Mouse (Mus musculus): ENCODE data around the gene Samd5. TPM values are rescaled to one million over a fixed set of nuclear protein-coding genes. Genes with fewer than 3 reads are reported as not detected.

The Samd5 gene
- polyA plus RNA-seq, 1 experiment from 2014 or later, result 4.9 TPM

DNA sequence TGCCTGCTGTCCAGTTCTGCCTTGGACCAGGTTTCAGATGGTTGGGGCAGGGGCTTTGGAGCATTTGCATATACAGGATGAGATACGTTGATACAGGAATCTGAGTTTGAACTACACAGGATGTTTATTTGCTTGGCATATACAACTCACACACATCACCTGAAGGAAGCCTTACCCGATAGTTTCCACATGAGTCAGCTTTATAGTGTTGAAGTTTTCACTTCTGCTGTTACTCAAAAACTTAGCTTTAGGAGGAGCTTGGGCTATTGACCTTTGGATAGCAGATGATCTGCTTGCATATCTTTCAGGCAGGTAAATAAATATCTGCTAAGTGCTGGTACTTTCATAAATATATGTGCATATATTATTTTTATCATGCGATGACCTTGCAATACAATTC is 28.6 kb downstream of the Samd5 start:
- Histone ChIP-seq H3K4me2 (no peak overlapping the region), H3K4me1 (replicated peaks) (peaks cover 26% of the 10 kb centered on the region), H3K9ac (no peak overlapping the region), H3K9me3 (no peaks in the 10 kb centered on the region), H3K36me3 (no peaks in the 10 kb centered on the region), H3K27ac (no peak overlapping the region), H3K4me3 (no peak overlapping the region), H3K27me3 (no peaks in the 10 kb centered on the region)
- no peak for ATAC-seq (ENCODE audit: low FRiP score)
- 88% methylated on average over 3 of the region's 3 CpGs for WGBS

- Histone ChIP-seq H3K4me2 (no peak overlapping the region), H3K4me3 (no peak overlapping the region), H3K4me1 (replicated peaks) (peaks cover 22% of the 10 kb centered on the region), H3K36me3 (no peaks in the 10 kb centered on the region), H3K9me3 (no peaks in the 10 kb centered on the region), H3K27me3 (no peaks in the 10 kb centered on the region), H3K9ac (no peak overlapping the region), H3K27ac (no peak overlapping the region)
- 0 out of 2 replicates have a peak, but pooled peaks have one; percentile 34 for ATAC-seq (ENCODE audit: low FRiP score)
- WGBS, result 63% methylated on average over 6 of the region's 6 CpGs
Observed at GRCm38 (mm10) chr10:9643531-9643930, 31.5 kb downstream of the Samd5 start.

DNA sequence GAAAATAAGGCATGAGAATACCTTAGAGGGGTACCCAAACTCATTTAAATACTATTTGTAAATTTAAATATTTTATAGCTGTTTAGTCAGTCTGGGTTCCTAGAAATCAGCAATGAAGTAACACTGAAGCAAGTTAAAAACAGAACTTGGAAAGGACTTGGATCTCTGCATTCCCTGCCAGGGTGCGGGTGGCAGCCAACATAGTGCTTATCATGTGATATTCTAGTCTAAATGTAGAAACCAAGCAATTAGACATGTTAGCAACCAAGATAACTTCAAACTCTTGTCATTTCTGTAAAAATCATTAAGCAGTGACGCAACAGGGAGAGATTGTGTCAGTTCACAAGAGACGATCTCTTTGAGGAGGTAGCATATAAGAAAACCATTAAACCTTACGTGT is 32.9 kb downstream of the Samd5 start:
- Histone ChIP-seq H3K9me3 (no peaks in the 10 kb centered on the region), H3K27me3 (no peaks in the 10 kb centered on the region), H3K9ac (no peak overlapping the region), H3K4me3 (no peak overlapping the region), H3K36me3 (no peaks in the 10 kb centered on the region), H3K4me1 (replicated peaks) (peaks cover 9% of the 10 kb centered on the region), H3K27ac (no peak overlapping the region), H3K4me2 (no peak overlapping the region)
- ATAC-seq (ENCODE audit: low FRiP score), result no peak
- WGBS, result 93% methylated on average over 4 of the region's 4 CpGs

DNA sequence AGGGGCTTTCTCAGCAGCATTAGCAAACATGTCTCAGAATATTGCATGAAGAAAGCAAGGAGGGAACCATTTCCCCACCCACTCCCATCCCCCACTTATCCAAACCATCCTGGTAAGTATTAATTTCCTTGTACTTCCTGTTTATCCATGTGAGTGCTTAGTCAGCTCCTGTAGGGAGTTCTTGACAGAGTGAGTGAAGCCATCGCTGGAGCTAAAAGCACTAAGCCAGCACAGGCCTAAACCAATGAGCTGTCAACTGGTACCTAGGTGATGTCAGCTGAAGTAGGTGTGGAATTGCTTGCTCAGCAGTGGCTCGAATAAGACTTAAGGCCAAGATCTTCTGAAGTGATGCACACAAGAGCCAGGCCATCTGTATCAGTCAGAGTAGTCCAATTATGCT is 34.3 kb downstream of the Samd5 start:
- no peak overlapping the region for H3K9ac ChIP-seq
- no peak overlapping the region for H3K4me3 ChIP-seq
- no peaks in the 10 kb centered on the region for H3K27me3 ChIP-seq
- no peaks in the 10 kb centered on the region for H3K36me3 ChIP-seq
- WGBS, result 78% methylated on average over 2 of the region's 2 CpGs
- H3K4me1 ChIP-seq (replicated peaks), result peaks cover 12% of the 10 kb centered on the region
- no peak overlapping the region for H3K4me2 ChIP-seq
- ATAC-seq (ENCODE audit: low FRiP score), result no peak
- H3K27ac ChIP-seq, result no peak overlapping the region
- H3K9me3 ChIP-seq, result no peaks in the 10 kb centered on the region

- H3K36me3 ChIP-seq, result no peaks in the 10 kb centered on the region
- H3K27me3 ChIP-seq, result no peaks in the 10 kb centered on the region
- peaks cover 12% of the 10 kb centered on the region for H3K4me1 ChIP-seq (replicated peaks)
- H3K4me2 ChIP-seq, result no peak overlapping the region
- ATAC-seq (ENCODE audit: low FRiP score), result no peak
- H3K9me3 ChIP-seq, result no peaks in the 10 kb centered on the region
- no peak overlapping the region for H3K27ac ChIP-seq
- no peak overlapping the region for H3K9ac ChIP-seq
- 68% methylated on average over 2 of the region's 2 CpGs for WGBS
- H3K4me3 ChIP-seq, result no peak overlapping the region
Observed at GRCm38 (mm10) chr10:9640056-9640455, 35.0 kb downstream of the Samd5 start.

DNA sequence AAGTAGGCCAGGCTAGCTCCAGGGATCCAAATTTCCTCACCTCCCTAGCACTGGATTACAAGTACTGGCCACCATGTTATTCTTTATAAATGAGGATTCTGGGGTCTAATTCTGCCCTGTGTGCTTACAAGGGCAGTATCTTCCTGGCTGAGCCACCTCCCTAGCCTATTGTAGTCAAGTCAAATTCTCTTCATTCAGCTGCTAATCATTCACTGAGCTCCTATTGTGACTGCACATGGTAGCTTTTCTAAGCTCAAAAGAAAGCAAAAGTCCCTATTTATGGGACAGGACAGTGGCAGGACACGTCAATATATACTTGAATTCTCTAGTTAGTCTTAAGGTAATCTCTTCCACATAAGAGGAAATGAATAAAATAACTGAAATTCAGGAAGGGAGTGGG is 49.7 kb downstream of the Samd5 start:
- H3K9me3 ChIP-seq, result no peaks in the 10 kb centered on the region
- H3K9ac ChIP-seq, result no peak overlapping the region
- H3K27me3 ChIP-seq, result no peaks in the 10 kb centered on the region
- WGBS, result 11% methylated on average over 1 of the region's 1 CpGs
- no peak overlapping the region for H3K27ac ChIP-seq
- no peak overlapping the region for H3K4me2 ChIP-seq
- H3K36me3 ChIP-seq, result no peaks in the 10 kb centered on the region
- no peaks in the 10 kb centered on the region for H3K4me1 ChIP-seq (replicated peaks)
- no peak for ATAC-seq (ENCODE audit: low FRiP score)
- no peak overlapping the region for H3K4me3 ChIP-seq

DNA sequence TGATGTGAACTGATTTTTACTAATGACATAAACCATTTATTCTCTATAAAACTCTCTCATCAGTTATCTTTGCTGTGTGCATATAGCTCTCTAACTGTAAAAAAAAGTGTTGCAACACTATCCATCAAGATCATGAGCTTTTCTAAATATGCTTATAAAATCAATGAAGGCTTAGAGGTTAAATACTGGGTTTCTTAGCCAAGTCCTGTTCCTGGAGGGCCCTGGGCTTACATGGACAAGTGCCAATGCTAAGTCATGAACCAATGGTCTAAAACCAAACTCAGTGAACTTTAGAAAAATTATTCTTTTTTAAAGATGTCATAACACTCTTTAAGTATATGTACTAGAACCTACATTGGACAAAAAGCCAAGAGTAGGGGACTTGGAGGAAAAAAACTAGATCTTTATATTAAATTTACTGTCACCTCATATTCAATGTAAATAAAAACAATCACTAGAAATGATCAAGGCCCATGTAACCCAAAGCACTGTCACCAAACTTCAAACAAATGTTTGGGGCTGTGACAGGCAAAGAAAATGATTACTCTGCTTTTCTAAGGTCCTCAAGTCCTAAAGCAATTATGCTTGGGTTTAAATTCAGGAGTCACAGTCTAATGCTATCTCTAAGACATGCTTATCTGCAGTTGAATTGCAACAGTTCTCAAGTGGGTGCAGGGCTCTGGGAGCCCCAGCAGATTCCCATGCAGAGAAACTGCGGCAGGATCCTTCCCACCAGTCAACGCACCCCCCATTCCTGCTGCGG is 52.9 kb downstream of the Samd5 start:
- H3K36me3 ChIP-seq, result no peaks in the 10 kb centered on the region
- no peaks in the 10 kb centered on the region for H3K27me3 ChIP-seq
- H3K4me2 ChIP-seq, result no peak overlapping the region
- H3K4me1 ChIP-seq (replicated peaks), result no peaks in the 10 kb centered on the region
- H3K4me3 ChIP-seq, result no peak overlapping the region
- H3K9ac ChIP-seq, result no peak overlapping the region
- ATAC-seq (ENCODE audit: low FRiP score), result no peak
- no peaks in the 10 kb centered on the region for H3K9me3 ChIP-seq
- 93% methylated on average over 3 of the region's 3 CpGs for WGBS
- H3K27ac ChIP-seq, result no peak overlapping the region

- no peak overlapping the region for H3K4me3 ChIP-seq
- ATAC-seq (ENCODE audit: low FRiP score), result no peak
- H3K9me3 ChIP-seq, result no peaks in the 10 kb centered on the region
- WGBS, result 63% methylated on average over 1 of the region's 1 CpGs
- H3K9ac ChIP-seq, result no peak overlapping the region
- no peaks in the 10 kb centered on the region for H3K4me1 ChIP-seq (replicated peaks)
- H3K36me3 ChIP-seq, result no peaks in the 10 kb centered on the region
- H3K27ac ChIP-seq, result no peak overlapping the region
- no peaks in the 10 kb centered on the region for H3K27me3 ChIP-seq
- no peak overlapping the region for H3K4me2 ChIP-seq
Observed at GRCm38 (mm10) chr10:9621055-9621454, 54.0 kb downstream of the Samd5 start.

- H3K27me3 ChIP-seq, result no peaks in the 10 kb centered on the region
- no peak overlapping the region for H3K9ac ChIP-seq
- no peaks in the 10 kb centered on the region for H3K36me3 ChIP-seq
- no peaks in the 10 kb centered on the region for H3K9me3 ChIP-seq
- H3K27ac ChIP-seq, result no peak overlapping the region
- ATAC-seq (ENCODE audit: low FRiP score), result no peak
- H3K4me2 ChIP-seq, result no peak overlapping the region
- no peak overlapping the region for H3K4me3 ChIP-seq
- no peaks in the 10 kb centered on the region for H3K4me1 ChIP-seq (replicated peaks)
Observed at GRCm38 (mm10) chr10:9615009-9615408, 60.0 kb downstream of the Samd5 start.

GRCm38 (mm10) chr10:9608854-9609253 is 66.2 kb downstream of the Samd5 start:
- H3K27me3 ChIP-seq, result no peaks in the 10 kb centered on the region
- no peaks in the 10 kb centered on the region for H3K9me3 ChIP-seq
- no peaks in the 10 kb centered on the region for H3K36me3 ChIP-seq
- no peak overlapping the region for H3K27ac ChIP-seq
- WGBS, result 85% methylated on average over 4 of the region's 4 CpGs
- H3K9ac ChIP-seq, result no peak overlapping the region
- no peaks in the 10 kb centered on the region for H3K4me1 ChIP-seq (replicated peaks)
- no peak for ATAC-seq (ENCODE audit: low FRiP score)
- no peak overlapping the region for H3K4me2 ChIP-seq
- H3K4me3 ChIP-seq, result no peak overlapping the region

DNA sequence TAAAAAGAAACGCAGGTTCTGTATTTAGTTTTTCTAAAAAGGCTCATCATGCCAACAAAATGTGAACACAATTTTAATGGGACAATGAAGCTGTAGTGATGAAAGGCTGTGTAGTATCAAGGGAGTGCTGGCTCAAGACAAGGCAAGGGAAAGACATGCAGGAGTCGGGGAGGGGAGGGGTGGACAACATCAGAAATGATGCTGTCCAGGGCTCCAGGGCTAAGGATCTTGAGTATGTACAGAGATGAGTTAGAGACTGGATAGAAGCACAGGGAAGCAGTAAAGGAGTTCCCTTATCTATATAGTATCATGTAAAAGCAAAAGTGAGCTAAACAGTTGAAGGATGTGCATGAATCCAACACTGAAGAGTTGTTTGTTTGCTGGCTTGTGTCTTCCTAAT is 67.9 kb downstream of the Samd5 start:
- Histone ChIP-seq H3K36me3 (no peaks in the 10 kb centered on the region), H3K9ac (no peak overlapping the region), H3K27me3 (no peaks in the 10 kb centered on the region), H3K4me1 (replicated peaks) (no peaks in the 10 kb centered on the region), H3K27ac (no peak overlapping the region), H3K4me3 (no peak overlapping the region), H3K9me3 (no peaks in the 10 kb centered on the region), H3K4me2 (no peak overlapping the region)
- WGBS, result 91% methylated on average over 2 of the region's 2 CpGs
- ATAC-seq (ENCODE audit: low FRiP score), result no peak

- no peak overlapping the region for H3K4me3 ChIP-seq
- no peak overlapping the region for H3K4me2 ChIP-seq
- no peak overlapping the region for H3K27ac ChIP-seq
- H3K9ac ChIP-seq, result no peak overlapping the region
- H3K4me1 ChIP-seq (replicated peaks), result no peaks in the 10 kb centered on the region
- 87% methylated on average over 5 of the region's 5 CpGs for WGBS
- H3K27me3 ChIP-seq, result no peaks in the 10 kb centered on the region
- no peaks in the 10 kb centered on the region for H3K9me3 ChIP-seq
- no peaks in the 10 kb centered on the region for H3K36me3 ChIP-seq
- no peak for ATAC-seq (ENCODE audit: low FRiP score)
Observed at GRCm38 (mm10) chr10:9605635-9606034, 69.4 kb downstream of the Samd5 start.

GRCm38 (mm10) chr10:9603290-9603689 is 71.7 kb downstream of the Samd5 start:
- Histone ChIP-seq H3K4me3 (no peak overlapping the region), H3K36me3 (no peaks in the 10 kb centered on the region), H3K9ac (no peak overlapping the region), H3K27ac (no peak overlapping the region), H3K4me1 (replicated peaks) (no peaks in the 10 kb centered on the region), H3K4me2 (no peak overlapping the region), H3K27me3 (no peaks in the 10 kb centered on the region), H3K9me3 (no peaks in the 10 kb centered on the region)
- ATAC-seq (ENCODE audit: low FRiP score), result no peak
- 83% methylated on average over 5 of the region's 5 CpGs for WGBS

All from hindbrain, embryonic 13.5 days (tissue).